Mouse (Mus musculus) 3T3-L1 (cell line): ENCODE data around the gene Shroom4.
"Not testable (repeated sequence)": the region's sequence is repeated elsewhere in the genome, so short reads cannot be mapped to it uniquely, and the experiment has no call there.

ENCODE experiments used
- DNase-seq: peaks from one replicate; pipeline ENCODE4 v3.0.0-alpha.2; 2015; ENCODE audit warnings: low read depth, low spot score

The Shroom4 gene

GRCm38 (mm10) chrX:6399626-6400397 is at the start of gene Shroom4:
Shroom4 (plus strand) TSS chrX:6399854.
- peak; percentile 94 for DNase-seq

GRCm38 (mm10) chrX:6356876-6357275 is 42.8 kb upstream of the Shroom4 start:
- no peak for DNase-seq

GRCm38 (mm10) chrX:6357503-6358114 is 42.0 kb upstream of the Shroom4 start:
- DNase-seq, result no peak

GRCm38 (mm10) chrX:6368822-6369221 is 30.8 kb upstream of the Shroom4 start:
- DNase-seq, result peak; percentile 67

GRCm38 (mm10) chrX:6370706-6371105 is 28.9 kb upstream of the Shroom4 start:
- DNase-seq, result peak; percentile 71

GRCm38 (mm10) chrX:6393861-6394260 is 5.8 kb upstream of the Shroom4 start:
- DNase-seq, result peak; percentile 67

GRCm38 (mm10) chrX:6399193-6399592 is 461 bp upstream of the Shroom4 start:
- DNase-seq, result no peak

- DNase-seq, result peak; percentile 38
These were observed 855 bp downstream of the Shroom4 start for GRCm38 (mm10) chrX:6400398-6401020.

GRCm38 (mm10) chrX:6402921-6403320 is 3.3 kb downstream of the Shroom4 start:
- no peak for DNase-seq

GRCm38 (mm10) chrX:6409114-6409513 is 9.5 kb downstream of the Shroom4 start:
- no peak for DNase-seq

- no peak for DNase-seq
These were observed 15.8 kb downstream of the Shroom4 start for GRCm38 (mm10) chrX:6415412-6415811.

GRCm38 (mm10) chrX:6415936-6416335 is 16.3 kb downstream of the Shroom4 start:
- no peak for DNase-seq

- no peak for DNase-seq
These were observed 18.5 kb downstream of the Shroom4 start for GRCm38 (mm10) chrX:6418140-6418539.

GRCm38 (mm10) chrX:6435260-6435659 is 35.6 kb downstream of the Shroom4 start:
- no peak for DNase-seq

- DNase-seq, result peak; percentile 31
These were observed 46.8 kb downstream of the Shroom4 start for GRCm38 (mm10) chrX:6446422-6446821.

- DNase-seq, result peak; percentile 87
These were observed 48.3 kb downstream of the Shroom4 start for GRCm38 (mm10) chrX:6448001-6448400.

- no peak for DNase-seq
These were observed 53.6 kb downstream of the Shroom4 start for GRCm38 (mm10) chrX:6453220-6453619.

- DNase-seq, result not testable (repeated sequence)
These were observed 69.6 kb downstream of the Shroom4 start for GRCm38 (mm10) chrX:6469251-6469650.

GRCm38 (mm10) chrX:6472563-6472962 is 72.9 kb downstream of the Shroom4 start:
- not testable (repeated sequence) for DNase-seq

GRCm38 (mm10) chrX:6475177-6475576 is 75.5 kb downstream of the Shroom4 start:
- DNase-seq, result peak; percentile 69

GRCm38 (mm10) chrX:6482268-6482667 is 82.6 kb downstream of the Shroom4 start:
- DNase-seq, result peak; percentile 38

GRCm38 (mm10) chrX:6483817-6484216 is 84.2 kb downstream of the Shroom4 start:
- DNase-seq, result no peak

- DNase-seq, result no peak
These were observed 90.8 kb downstream of the Shroom4 start for GRCm38 (mm10) chrX:6490433-6490832.
